Mouse (Mus musculus): Measurements from ENCODE around the gene Ptprb.

- TF ChIP-seq CTCF (IDR thresholded peaks at IDR 0.05; ENCODE audit: borderline replicate concordance, control insufficient read depth, extremely low read depth, insufficient read depth, low read length, poor library complexity) = no peak
- TF ChIP-seq POLR2A (IDR thresholded peaks at IDR 0.05; ENCODE audit: control insufficient read depth, extremely low read depth, insufficient read depth, low read length, poor library complexity) = no peak
Observed at GRCm38 (mm10) chr10:116364759-116365158, 89.4 kb downstream of the Ptprb start.

Data from thymus, adult 2 months (tissue).